Mouse (Mus musculus) cerebellum, postnatal 36 days (tissue): Measurements from ENCODE around the gene Mpp1.
A peak's percentile ranks its signal among the peaks of the same experiment; 100 is the strongest.

ENCODE experiments used
- DNase-seq, 2 experiments: peaks; one replicate each; pipeline ENCODE4 v3.0.0; 2021 to 2022; ENCODE audit warnings: mixed read lengths in 2 of 2

Gene Mpp1

DNA sequence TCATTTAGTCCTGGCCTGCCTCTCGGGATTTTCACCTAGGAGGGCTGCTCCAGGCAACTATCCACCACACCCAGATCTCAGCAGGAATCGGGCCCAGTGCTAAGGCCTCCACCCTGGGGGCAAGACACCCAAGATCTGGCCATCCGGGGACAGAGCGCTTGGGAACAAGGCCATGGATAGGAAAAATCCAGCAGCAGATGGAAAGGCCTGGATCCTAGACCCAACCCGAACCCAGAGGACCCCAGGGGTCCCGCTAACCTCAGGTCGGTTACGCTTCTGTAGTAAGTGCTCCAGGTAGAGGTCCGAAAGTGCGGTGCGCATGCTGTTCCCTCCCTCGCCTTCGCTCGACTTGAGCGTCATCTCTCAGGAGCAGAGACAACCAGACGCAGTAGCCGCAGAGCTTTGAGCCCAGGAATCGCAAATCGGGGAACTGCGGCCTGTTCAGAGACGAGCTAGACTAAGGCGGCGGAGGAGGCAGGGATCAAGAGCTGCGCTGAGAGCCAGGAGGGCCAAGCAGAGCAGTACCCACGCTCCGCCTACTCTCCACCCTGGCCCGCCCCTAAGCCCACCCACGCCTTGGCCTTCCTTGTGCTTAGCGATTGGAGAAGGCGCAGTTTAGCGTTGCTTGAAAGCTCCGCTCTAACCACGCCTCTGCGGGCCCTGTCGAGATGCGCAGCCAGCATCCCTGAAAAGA, at the start of gene Mpp1:
TSS of gene Mpp1 (minus strand) at position 550 of the 694 bp plus-strand sequence.
- peak; percentile 64 to 71 for DNase-seq

- no peak for DNase-seq
Observed at GRCm38 (mm10) chrX:75163670-75164069, 32.9 kb upstream of the Mpp1 start, which contains the start of gene Smim9. Smim9 (minus strand) TSS chrX:75163770.

- peak; percentile 17 to 38 for DNase-seq
Observed at GRCm38 (mm10) chrX:75155576-75156243, 24.9 kb upstream of the Mpp1 start.

GRCm38 (mm10) chrX:75152249-75152648, 21.4 kb upstream of the Mpp1 start:
- no peak for DNase-seq

DNA sequence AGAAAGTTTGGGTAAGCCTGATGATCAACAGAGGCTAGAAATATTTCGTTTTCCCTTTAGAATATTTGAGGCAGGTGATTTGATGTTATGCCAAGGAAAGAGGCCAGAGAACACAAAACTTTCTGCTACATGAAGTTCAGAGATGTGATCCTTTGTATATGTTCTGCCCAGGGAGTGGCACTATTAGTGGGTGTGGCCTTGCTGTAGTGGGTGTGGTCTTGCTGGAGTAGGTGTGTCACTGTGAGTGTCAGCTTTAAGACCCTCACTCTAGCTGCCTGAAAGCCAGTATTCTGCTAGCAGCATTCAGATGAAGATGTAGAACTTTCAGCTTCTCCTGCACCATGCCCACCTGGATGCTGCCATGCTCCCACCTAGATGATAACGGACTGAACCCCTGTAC, 19.5 kb upstream of the Mpp1 start:
- DNase-seq, result no peak

- no peak for DNase-seq
Observed at GRCm38 (mm10) chrX:75148414-75148813, 17.6 kb upstream of the Mpp1 start.

DNA sequence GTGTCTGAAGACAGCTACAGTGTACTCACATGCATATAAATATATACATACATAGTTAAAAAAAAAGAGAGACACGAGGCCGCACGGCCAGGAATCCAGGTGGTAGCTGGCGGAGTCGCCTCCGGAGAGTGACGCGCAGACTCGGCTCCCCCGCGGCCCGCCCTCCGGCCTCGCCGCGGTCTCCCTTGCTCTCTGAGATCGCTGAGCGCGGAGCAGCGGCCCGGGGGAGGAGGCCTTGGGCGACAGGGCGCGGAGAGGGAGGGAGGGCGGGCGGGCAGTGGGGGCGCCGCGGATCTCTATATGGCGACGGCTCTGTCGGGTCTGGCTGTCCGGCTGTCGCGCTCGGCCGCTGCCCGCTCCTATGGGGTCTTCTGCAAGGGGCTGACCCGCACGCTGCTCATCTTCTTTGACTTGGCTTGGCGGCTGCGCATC, 12.3 kb upstream of the Mpp1 start:
- DNase-seq, result peak; percentile 3 to 8

- no peak for DNase-seq
Observed at GRCm38 (mm10) chrX:75138182-75138581, 7.4 kb upstream of the Mpp1 start.

DNA sequence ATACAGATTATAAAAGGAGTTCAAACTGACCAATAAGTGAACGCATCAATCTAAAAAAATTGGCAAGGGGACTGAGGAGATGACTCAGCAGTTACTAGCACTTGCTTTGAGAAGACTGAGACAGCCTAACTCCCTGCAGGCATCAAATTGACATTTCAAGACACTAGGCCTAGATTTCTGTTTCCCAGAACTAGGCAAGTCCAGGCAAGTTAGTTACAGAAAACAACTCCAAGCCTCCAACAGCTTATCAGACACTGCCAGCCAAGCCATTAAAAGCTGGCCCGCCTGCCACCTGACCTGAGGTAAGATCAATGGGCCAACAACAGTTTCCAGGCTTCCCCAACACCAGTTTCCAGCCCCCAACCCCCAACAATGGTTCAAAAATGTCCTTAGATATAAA, 6.9 kb upstream of the Mpp1 start:
- DNase-seq, result no peak

DNA sequence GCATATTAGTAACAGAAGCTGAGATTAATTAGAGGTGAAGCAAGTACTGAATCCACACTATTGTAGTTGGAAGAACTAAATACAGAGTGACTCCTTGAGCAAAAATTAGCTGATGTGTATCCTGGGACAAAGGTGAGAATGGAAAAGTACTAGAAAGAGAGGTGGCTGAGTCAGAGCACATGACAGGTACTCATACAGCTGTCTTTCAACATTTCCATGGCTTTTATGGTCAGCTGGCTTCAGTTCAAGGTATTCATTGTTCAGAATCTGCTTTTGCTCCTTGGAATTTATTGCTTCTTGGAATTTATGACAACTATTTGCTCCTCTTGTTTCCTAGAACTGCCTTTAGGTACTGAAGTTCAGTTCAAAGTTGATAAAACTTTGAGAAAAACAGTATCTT, 6.1 kb upstream of the Mpp1 start:
- no peak for DNase-seq

GRCm38 (mm10) chrX:75129474-75129873, 1.3 kb downstream of the Mpp1 start:
- DNase-seq, result no peak

DNA sequence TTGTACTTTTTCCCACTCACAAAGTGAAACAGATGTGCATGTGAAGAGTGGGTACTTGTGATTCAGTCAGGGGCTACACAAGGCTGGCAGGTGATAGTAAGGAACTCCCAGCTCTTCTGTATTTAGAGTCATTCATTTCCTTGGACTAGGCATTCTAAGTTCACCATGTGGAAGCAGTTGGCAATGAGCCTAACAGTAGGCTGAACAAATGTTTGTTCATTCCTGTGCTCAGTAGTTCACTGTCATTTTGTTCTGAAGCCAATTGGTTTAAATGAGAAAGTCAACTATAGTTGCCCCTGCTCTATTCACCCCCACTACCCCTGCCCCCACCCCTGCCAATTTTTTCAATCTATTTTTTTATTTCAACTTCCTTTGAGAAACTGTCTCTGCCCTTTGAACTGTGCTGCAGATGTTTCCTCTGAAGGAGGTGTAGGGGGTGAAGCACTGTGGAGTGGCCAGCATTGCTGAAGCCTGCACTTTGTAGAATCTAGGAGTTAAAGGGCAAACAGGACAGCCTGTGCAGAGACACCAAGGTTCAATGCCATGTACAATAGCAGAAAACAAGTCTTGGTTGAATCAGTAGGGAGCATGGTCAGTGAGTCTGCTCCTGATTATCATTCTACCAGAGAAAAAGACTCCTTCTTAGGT, 2.4 kb downstream of the Mpp1 start:
- peak; percentile 2 to 24 for DNase-seq

DNA sequence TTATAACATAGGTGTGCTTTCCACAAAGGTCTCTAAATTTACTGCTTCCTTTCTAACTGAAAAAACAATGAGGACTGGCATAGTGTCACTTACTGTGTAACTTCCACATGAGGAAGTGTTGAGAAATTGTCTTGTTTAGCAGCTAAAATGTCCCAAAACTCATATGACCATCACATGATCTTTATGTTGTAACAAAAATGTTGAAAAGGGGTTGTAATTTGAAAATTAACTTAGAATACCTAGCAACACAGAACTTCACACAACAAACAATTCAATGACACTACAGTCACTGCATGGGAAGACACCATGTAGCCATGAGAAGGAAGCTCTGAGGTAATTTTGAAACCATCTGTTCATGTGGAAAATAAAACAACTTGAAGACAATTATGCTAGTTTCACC, 3.9 kb downstream of the Mpp1 start:
- no peak for DNase-seq

DNA sequence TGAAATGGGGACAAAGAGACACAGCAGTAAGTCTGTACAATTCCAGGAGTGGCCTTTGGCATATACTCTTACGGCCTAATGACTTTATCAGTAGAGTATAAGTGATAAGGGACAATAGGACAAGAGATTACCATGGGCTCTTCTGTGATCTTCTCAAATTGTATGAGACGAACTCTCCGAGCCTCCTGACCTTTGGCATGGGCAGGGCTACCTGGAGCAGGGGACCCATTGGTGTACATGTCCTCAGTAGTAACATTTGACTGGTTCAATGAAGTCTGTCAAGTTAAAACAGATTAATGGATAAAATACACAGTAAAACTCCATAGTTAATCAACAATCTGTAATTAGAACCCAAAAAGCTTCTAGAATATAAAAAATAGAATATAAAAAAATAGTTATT, 5.2 kb downstream of the Mpp1 start:
- DNase-seq, result no peak

- no peak for DNase-seq
Observed at GRCm38 (mm10) chrX:75115550-75115949, 15.3 kb downstream of the Mpp1 start.

DNA sequence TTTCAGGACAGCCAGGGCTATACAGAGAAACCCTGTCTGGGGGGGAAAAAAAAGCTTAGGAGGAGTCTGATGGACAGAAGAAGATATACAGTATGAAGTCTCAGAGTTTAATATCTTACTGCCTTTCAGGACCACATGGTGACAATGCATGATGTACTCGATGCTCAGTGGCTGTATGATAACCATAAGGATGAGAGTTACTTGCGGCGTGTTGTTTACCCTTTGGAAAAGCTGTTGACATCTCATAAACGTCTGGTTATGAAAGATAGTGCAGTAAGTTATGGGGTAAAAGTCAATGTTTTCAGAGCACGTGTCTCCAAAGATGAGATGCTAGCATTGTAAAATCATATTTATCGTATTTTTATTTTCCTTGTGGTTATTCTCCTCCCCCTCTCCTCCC, 28.5 kb downstream of the Mpp1 start:
- no peak for DNase-seq

DNA sequence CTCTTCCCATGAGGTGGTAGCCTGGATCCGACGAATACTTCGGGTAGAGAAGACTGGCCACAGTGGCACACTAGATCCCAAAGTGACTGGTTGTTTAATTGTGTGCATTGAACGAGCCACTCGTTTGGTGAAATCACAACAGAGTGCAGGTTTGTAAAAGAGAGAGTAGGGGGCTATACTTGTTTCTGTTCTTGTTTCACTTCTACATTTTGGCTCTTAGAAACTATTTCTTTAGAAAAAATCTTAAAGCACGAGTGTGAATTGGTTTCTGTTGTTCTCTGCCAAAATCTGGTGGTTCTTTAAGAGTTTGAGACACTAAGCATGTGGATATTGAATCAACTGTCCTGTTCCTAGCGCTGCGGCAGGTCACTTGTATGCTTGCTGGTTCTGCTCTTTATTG, 32.0 kb downstream of the Mpp1 start:
- no peak for DNase-seq

- DNase-seq, result no peak
Observed at GRCm38 (mm10) chrX:75096163-75096770, 34.5 kb downstream of the Mpp1 start.

GRCm38 (mm10) chrX:75095369-75096162, 35.2 kb downstream of the Mpp1 start, which contains the start of gene Dkc1:
Dkc1 (plus strand) TSS chrX:75095854.
- DNase-seq, result peak; percentile 88 to 90

DNA sequence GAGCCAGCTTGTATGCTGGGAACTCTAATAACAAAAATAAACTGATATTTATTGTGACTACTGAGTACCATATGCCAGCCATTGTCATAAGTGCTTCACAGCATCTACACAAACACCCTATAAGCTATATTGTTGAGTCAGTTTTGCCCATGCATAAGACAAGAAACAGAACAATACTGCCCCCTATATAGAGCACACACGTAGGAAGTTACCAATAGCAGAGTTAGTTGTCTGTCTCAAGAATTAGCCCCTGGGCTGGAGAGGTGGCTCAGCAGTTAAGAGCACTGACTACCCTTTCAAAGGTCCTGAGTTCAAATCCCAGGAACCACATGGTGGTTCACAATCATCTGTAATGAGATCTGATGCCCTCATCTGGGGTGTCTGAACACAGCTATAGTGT, 45.2 kb downstream of the Mpp1 start:
- no peak for DNase-seq

- peak; percentile 15 to 40 for DNase-seq
Observed at GRCm38 (mm10) chrX:75084774-75085508, 45.9 kb downstream of the Mpp1 start, which contains the start of gene Gab3. Gab3 (minus strand) TSS chrX:75085458.
